Mouse (Mus musculus): ENCODE measurements around the gene Gemin8.
A peak's percentile ranks its signal among the peaks of the same experiment; 100 is the strongest.

Gemin8 gene

DNA sequence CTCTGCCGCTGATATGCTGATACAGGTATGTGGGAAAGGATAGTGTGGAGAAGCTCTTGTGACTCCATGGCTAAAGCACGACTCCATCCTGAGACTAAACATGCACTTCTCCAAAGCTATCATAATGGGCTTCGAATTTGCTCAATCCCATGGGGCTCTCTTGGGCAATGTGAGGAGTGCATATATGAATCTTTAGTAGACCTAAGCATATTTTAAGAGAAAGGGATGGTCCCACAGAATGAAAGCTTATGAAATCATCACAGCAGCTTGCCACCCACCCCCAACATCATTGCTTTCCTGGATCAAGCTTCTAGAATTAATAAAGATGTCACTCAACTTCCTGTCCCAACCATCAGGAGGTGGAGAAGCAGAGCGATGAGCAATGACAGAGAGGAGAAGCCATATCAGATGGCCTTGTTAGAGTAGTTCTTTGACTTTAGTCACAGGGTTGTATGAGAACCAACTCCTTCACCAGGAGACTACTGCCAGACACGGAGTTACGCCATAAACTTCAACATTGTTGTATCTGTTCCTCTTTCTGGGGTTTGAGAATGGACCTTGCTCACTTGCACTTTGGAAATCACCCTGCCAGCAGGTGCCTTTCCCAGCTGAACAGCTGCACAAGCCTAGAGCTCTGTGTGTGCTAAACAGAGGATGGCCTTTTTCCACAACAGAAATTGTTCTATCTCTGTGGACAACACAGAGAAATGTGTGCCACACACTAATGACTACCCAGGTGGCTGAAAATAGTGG is 60.4 kb downstream of the Gemin8 start:
- DNase-seq = no peak

DNA sequence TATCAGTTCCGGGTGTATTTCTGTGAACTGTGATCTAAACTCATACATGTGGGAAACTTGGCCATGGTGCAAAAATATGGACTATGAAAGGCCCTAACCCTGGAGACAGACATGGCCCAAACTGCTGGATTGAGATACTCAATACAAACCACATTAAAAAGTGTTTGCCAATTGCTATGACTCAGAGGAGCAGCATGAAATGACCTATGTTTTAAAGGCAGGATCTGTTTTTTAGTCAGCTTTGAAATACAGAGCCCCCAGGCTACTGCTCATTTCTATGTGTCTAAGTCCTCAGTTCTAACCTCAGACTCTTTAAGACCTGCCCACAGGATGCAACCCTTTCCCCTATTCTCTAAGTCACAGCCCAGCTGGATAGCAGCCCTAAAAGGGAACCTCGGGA is 65.9 kb downstream of the Gemin8 start:
- DNase-seq = no peak

DNA sequence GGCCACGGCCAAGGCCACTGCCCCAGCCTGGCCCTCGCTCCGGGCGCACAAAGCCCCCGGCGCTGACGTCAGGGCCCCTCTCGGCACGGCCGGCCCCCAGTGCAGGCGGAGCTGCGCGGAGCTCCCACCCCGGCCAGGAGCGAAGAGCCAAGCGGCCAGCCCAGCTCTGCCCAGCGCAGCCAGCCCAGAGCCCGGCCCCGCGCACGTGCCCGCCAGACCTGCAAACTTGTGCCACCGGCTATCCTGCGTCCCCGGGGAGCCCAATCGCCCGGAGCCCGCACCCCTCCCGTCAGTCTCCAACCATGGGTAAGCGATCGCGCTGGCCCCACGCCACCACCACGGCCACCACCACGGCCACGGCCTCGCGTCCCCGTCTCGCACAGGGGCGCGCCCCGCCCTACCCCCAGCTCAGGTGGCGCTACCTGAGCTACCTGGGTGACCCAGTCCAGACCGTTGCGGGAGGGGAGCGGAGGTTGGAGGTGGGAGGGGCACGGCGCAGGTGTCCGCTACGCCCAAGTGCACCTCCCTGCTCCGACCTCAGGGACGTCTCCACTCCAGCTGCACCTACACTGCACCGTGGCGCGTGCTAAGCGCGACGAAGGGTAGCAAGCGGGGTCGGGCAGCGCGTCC is 68.7 kb downstream of the Gemin8 start, which contains the start of gene Gpm6b:
Gpm6b (plus strand) TSS at position 81 of the 630 bp plus-strand sequence.
- DNase-seq = peak; percentile 0 to 4

DNA sequence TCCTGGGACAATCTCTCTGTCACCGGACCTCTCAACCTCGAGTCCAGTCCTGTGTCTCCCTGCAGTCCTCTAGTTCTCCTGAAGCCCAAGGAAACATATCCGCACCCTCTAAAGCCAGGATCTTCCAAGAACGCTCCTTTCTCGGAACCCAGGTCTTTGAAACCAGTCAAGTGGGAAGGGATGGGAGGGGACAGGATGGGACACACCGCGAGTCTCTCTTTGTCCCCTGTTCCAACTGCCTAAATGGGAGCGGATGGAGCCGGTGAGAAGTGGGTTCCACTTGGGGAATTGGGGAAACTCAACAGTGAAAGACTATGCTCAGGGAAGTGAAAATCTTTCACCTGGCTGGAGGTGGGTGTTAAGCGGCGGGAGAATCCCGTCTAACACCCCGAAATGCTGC is 69.3 kb downstream of the Gemin8 start:
- DNase-seq = no peak

Measured in thymus, adult 18-20 months (tissue).